8 mouse cellular contexts compared by ENCODE assay signal in the genomic region with DNA sequence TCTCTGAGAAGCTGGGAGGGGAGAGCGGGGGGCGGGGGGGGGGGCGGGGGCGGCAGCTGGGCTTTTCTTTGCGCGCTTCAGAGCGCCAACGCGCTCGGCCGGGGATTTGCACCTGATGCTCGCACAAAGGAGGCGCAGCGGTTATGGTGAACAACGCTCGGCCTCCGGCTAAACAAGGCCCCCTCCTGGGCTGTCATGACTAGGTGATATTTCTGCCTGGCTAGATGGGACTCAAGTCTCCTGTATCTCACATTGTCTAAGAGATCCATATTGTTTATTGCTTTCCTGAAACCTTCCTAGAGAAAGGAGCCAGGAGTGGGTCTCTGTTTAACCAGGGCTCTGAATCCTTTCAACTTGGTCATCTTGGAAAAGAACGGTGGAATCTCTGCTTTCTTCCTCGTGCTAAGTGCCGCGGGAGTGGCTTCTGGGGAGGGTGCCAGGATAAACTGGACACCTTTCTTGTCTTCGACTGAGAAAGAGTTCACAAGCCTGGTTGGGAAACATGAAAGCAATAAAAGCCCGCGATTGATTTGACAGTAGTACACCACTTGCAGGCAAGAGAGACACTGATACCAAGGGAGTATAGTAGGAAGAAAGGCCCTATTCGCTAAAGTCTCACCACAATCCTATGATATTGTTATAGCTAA. TPM values are rescaled to one million over a fixed set of nuclear protein-coding genes. Genes with fewer than 3 reads are reported as not detected.
DNase-seq lines count a peak whose midpoint lies in the region; ATAC-seq and TF ChIP-seq lines count a peak whose summit lies in the region.

No protein-coding gene starts in this region.

- peaks cover 68% of the 10 kb centered on the region for H3K4me1 ChIP-seq in erythroblast, embryonic 14.5 days (ENCODE audit: control insufficient read depth)
- peaks cover 24% of the 10 kb centered on the region for H3K4me1 ChIP-seq in intestine, embryonic 16.5 days (ENCODE audit: control insufficient read depth, insufficient read depth, low read length)
- peaks cover 29% of the 10 kb centered on the region; the same call in 1 of the 2 replicates for H3K4me1 ChIP-seq in midbrain, postnatal 0 days (ENCODE audit: insufficient read depth, low read length)

- peaks cover 13% of the 10 kb centered on the region for H3K36me3 ChIP-seq in erythroblast, embryonic 14.5 days (ENCODE audit: control insufficient read depth)
- H3K36me3 ChIP-seq in intestine, embryonic 16.5 days (ENCODE audit: control insufficient read depth, insufficient read depth, low read length): no peaks in the 10 kb centered on the region
- H3K36me3 ChIP-seq in midbrain, postnatal 0 days (ENCODE audit: insufficient read depth, low read length): no peaks in the 10 kb centered on the region

- H3K4me3 ChIP-seq in erythroblast, embryonic 14.5 days (replicated peaks): peak overlapping the region; percentile 85
- H3K4me3 ChIP-seq in intestine, embryonic 16.5 days (ENCODE audit: low read length): peak overlapping the region; percentile 76
- peak overlapping the region; percentile 80 for H3K4me3 ChIP-seq in midbrain, postnatal 0 days (ENCODE audit: low read depth, low read length)

- no peaks in the 10 kb centered on the region for H3K9me3 ChIP-seq in erythroblast, embryonic 14.5 days (ENCODE audit: control insufficient read depth, low read length)
- no peaks in the 10 kb centered on the region for H3K9me3 ChIP-seq in intestine, embryonic 16.5 days (ENCODE audit: control insufficient read depth, low read length)
- H3K9me3 ChIP-seq in midbrain, postnatal 0 days (ENCODE audit: low read length): no peaks in the 10 kb centered on the region

- no peak for ATAC-seq in erythroblast, adult 5-6 weeks (replicated peaks; ENCODE audit: low FRiP score, poor library complexity, severe bottlenecking)
- ATAC-seq in intestine, embryonic 16.5 days: peak; percentile 53
- ATAC-seq in midbrain, postnatal 0 days (ENCODE audit: low FRiP score): no peak; the same call in 1 of the 2 replicates

- peak overlapping the region; percentile 66 for H3K4me2 ChIP-seq in intestine, embryonic 16.5 days (ENCODE audit: low read depth, low read length)
- peak overlapping the region; percentile 86 for H3K4me2 ChIP-seq in midbrain, postnatal 0 days (ENCODE audit: low read depth, low read length, poor library complexity, severe bottlenecking)

- H3K27ac ChIP-seq in intestine, embryonic 16.5 days (ENCODE audit: low read length): peak overlapping the region; percentile 93
- H3K27ac ChIP-seq in midbrain, postnatal 0 days (ENCODE audit: low read depth, low read length): peak overlapping the region; percentile 85

- 4% methylated on average over 21 of the region's 25 CpGs for WGBS in intestine, embryonic 16.5 days
- WGBS in midbrain, postnatal 0 days: 2% methylated on average over 22 of the region's 25 CpGs

- H3K9ac ChIP-seq in intestine, embryonic 16.5 days (ENCODE audit: low read depth, low read length): peak overlapping the region; percentile 81
- peak overlapping the region; percentile 74 for H3K9ac ChIP-seq in midbrain, postnatal 0 days (replicated peaks; ENCODE audit: low read length, poor library complexity, severe bottlenecking)

- DNase-seq in urinary bladder, postnatal 14 days (ENCODE audit: low spot score): peak; percentile 43
- DNase-seq in urinary bladder, adult 2 months (ENCODE audit: low spot score): no peak
- peak; percentile 32 for DNase-seq in midbrain, postnatal 0 days (ENCODE audit: low spot score)
- DNase-seq in adrenal gland, postnatal 4 days (ENCODE audit: low spot score in 2 of 2): no peak
- no peak for DNase-seq in layer of hippocampus, postnatal 10 days (ENCODE audit: low spot score in 2 of 2)

- peak; percentile 6; the same call in 1 of the 2 replicates for TF ChIP-seq CTCF in midbrain, postnatal 0 days (IDR thresholded peaks at IDR 0.05)

- no peaks in the 10 kb centered on the region for H3K27me3 ChIP-seq in erythroblast, embryonic 14.5 days (ENCODE audit: control insufficient read depth)
- no peaks in the 10 kb centered on the region for H3K27me3 ChIP-seq in intestine, embryonic 16.5 days (replicated peaks; ENCODE audit: control insufficient read depth, insufficient read depth, low read length)
- no peaks in the 10 kb centered on the region for H3K27me3 ChIP-seq in midbrain, postnatal 0 days (ENCODE audit: insufficient read depth, low read length)

RNA-seq across cellular contexts. Expression of gene Fads2, which starts 0.6 kb away (rescaled TPM):
- polyA plus RNA-seq in erythroblast, embryonic 14.5 days (2012): 1.3 and 1.5 TPM in 2 replicates
- total RNA-seq in erythroblast, adult 5-6 weeks (2015; ENCODE audit: low replicate concordance): 5.2 and 9.0 TPM in 2 replicates
- total RNA-seq in erythroblast, adult 5-6 weeks (2017; ENCODE audit: low replicate concordance): 4.6 and 5.8 TPM in 2 replicates
- polyA plus RNA-seq in urinary bladder, adult 2 months (2012; rRNA removed): 156 and 173 TPM in 2 replicates
- 206 and 216 TPM in 2 replicates for polyA plus RNA-seq in intestine, embryonic 16.5 days (2015; fragmentation: Nextera tagmentation; extraction: Ambion mirVana)
- 278 and 306 TPM in 2 replicates for total RNA-seq in midbrain, postnatal 0 days (2014; rRNA removed)
- polyA plus RNA-seq in midbrain, postnatal 0 days (2015; fragmentation: Nextera tagmentation; extraction: Ambion mirVana): 260 and 275 TPM in 2 replicates
- total RNA-seq in adrenal gland, postnatal 4 days (2021): 100 to 1,000 TPM; 385 to 397 TPM
- 100 to 1,000 TPM; 276 to 282 TPM for total RNA-seq in layer of hippocampus, postnatal 10 days (2021)

Comparison
In these comparisons a context has a peak if more than half of its experiments do, and no peak if none do; other contexts are left out.
1. DNase-seq: peak in urinary bladder, postnatal 14 days (single experiment) and midbrain, postnatal 0 days (single experiment); none in urinary bladder, adult 2 months (single experiment), adrenal gland, postnatal 4 days (0 of 2) and layer of hippocampus, postnatal 10 days (0 of 2).
2. RNA of gene Fads2, which starts 0.6 kb away (total RNA-seq): 385 to 397 TPM in adrenal gland, postnatal 4 days, 278 to 306 TPM in midbrain, postnatal 0 days and 276 to 282 TPM in layer of hippocampus, postnatal 10 days; 4.6 to 9.0 TPM in erythroblast, adult 5-6 weeks; every median in the first group is over 10 times any median in the second.
3. Peak in every context shown above with its lines, with median percentiles within 50 percentile points of each other: H3K4me3 ChIP-seq.